Mouse (Mus musculus) forebrain, embryonic 16.5 days (tissue): ENCODE results near the gene Nr1d1. TPM values are rescaled to one million over a fixed set of nuclear protein-coding genes. Genes with fewer than 3 reads are reported as not detected.

Experiments used
- ATAC-seq: fragments of 200-750 bp; cut with Nextera tagmentation; 2 replicates; pipeline ENCODE4 v1.8.0; 2017; ENCODE audit warnings: mild to moderate bottlenecking, moderate library complexity
- H3K27ac ChIP-seq: fragments of 300-500 bp; sonication (generic); 2 replicates; pipeline ENCODE4 v1.5.1; 2014; ENCODE audit warnings: low read length, control low read depth
- H3K27me3 ChIP-seq: fragments of 300-500 bp; sonication (generic); replicated peaks from 2 replicates; pipeline ENCODE4 v1.6.1; 2014; ENCODE audit warnings: low read length; ENCODE audit not compliant: control insufficient read depth, insufficient read depth
- H3K36me3 ChIP-seq: fragments of 300-500 bp; sonication (generic); 2 replicates; pipeline ENCODE4 v1.6.1; 2014; ENCODE audit not compliant: control insufficient read depth, insufficient read depth
- H3K4me1 ChIP-seq: fragments of 300-500 bp; sonication (generic); replicated peaks from 2 replicates; pipeline ENCODE4 v1.6.1; 2014; ENCODE audit warnings: low read length; ENCODE audit not compliant: control insufficient read depth, insufficient read depth
- H3K4me2 ChIP-seq: fragments of 300-500 bp; sonication (generic); 2 replicates; pipeline ENCODE4 v1.6.1; 2014; ENCODE audit warnings: mild to moderate bottlenecking, low read length, control low read depth
- H3K4me3 ChIP-seq: fragments of 300-500 bp; sonication (generic); replicated peaks from 2 replicates; pipeline ENCODE4 v1.5.1; 2014; ENCODE audit warnings: mild to moderate bottlenecking, low read length, control low read depth
- H3K9ac ChIP-seq: fragments of 300-500 bp; sonication (generic); replicated peaks from 2 replicates; pipeline ENCODE4 v1.6.1; 2014; ENCODE audit warnings: low read depth, low read length, control low read depth
- H3K9me3 ChIP-seq: fragments of 300-500 bp; sonication (generic); 2 replicates; pipeline ENCODE4 v1.6.1; 2016; ENCODE audit warnings: low read length; ENCODE audit not compliant: control insufficient read depth
- WGBS: fragments of 180-500 bp; shearing (Covaris S2); extraction: QIAGEN DNeasy Blood & Tissue Kit; methylation state at CpG from one replicate; pipeline ENCODE4 v1.1.7; 2014; 5-methylcytosine and 5-hydroxymethylcytosine counted together
- polyA plus RNA-seq: library from polyadenylated mRNA; unstranded; fragments of >200 nt; fragmentation: Nextera tagmentation; extraction: Ambion mirVana; gene quantifications from 2 replicates; pipeline ENCODE4 v1.2.1, GENCODE M21; 2015

The Nr1d1 gene
- polyA plus RNA-seq, 1 experiment from 2014 or later, result 4.0 TPM

GRCm38 (mm10) chr11:98783236-98783696 lies 8.1 kb upstream of the Nr1d1 start:
- Histone ChIP-seq H3K9ac (peak overlapping the region; percentile 48), H3K9me3 (no peaks in the 10 kb centered on the region), H3K4me1 (peaks cover 53% of the 10 kb centered on the region), H3K4me3 (peak overlapping the region; percentile 9; the same call in 1 of the 2 replicates), H3K27me3 (no peaks in the 10 kb centered on the region), H3K36me3 (no peaks in the 10 kb centered on the region), H3K4me2 (peak overlapping the region; percentile 42), H3K27ac (peak overlapping the region; percentile 82)
- 2% methylated on average over 20 of the region's 20 CpGs for WGBS
- ATAC-seq, result peak; percentile 47

GRCm38 (mm10) chr11:98782651-98783235 lies 7.6 kb upstream of the Nr1d1 start:
- no peak overlapping the region; the same call in 1 of the 2 replicates for H3K4me3 ChIP-seq
- peak overlapping the region; percentile 82 for H3K27ac ChIP-seq
- no peaks in the 10 kb centered on the region for H3K36me3 ChIP-seq
- no peaks in the 10 kb centered on the region for H3K9me3 ChIP-seq
- H3K27me3 ChIP-seq, result no peaks in the 10 kb centered on the region
- H3K9ac ChIP-seq, result peak overlapping the region; percentile 48
- 7% methylated on average over 17 of the region's 17 CpGs for WGBS
- H3K4me2 ChIP-seq, result peak overlapping the region; percentile 42
- H3K4me1 ChIP-seq, result peaks cover 51% of the 10 kb centered on the region
- ATAC-seq, result no peak

GRCm38 (mm10) chr11:98781851-98782512 lies 6.8 kb upstream of the Nr1d1 start:
- Histone ChIP-seq H3K36me3 (no peaks in the 10 kb centered on the region), H3K27me3 (no peaks in the 10 kb centered on the region), H3K27ac (peak overlapping the region; percentile 87), H3K4me2 (no peak overlapping the region), H3K4me1 (peaks cover 50% of the 10 kb centered on the region), H3K4me3 (no peak overlapping the region), H3K9ac (0 out of 2 replicates have a peak overlapping the region, but pooled peaks have one; percentile 39), H3K9me3 (no peaks in the 10 kb centered on the region)
- WGBS, result 19% methylated on average over 12 of the region's 14 CpGs
- peak; percentile 51 for ATAC-seq

GRCm38 (mm10) chr11:98777888-98778287 lies 2.8 kb upstream of the Nr1d1 start:
- no peak overlapping the region for H3K4me2 ChIP-seq
- no peaks in the 10 kb centered on the region for H3K36me3 ChIP-seq
- ATAC-seq, result no peak
- no peak overlapping the region for H3K27ac ChIP-seq
- H3K9ac ChIP-seq, result no peak overlapping the region
- H3K9me3 ChIP-seq, result no peaks in the 10 kb centered on the region
- H3K27me3 ChIP-seq, result no peaks in the 10 kb centered on the region
- H3K4me3 ChIP-seq, result no peak overlapping the region
- H3K4me1 ChIP-seq, result peaks cover 58% of the 10 kb centered on the region

- Histone ChIP-seq H3K9ac (peak overlapping the region; percentile 19; the same call in 1 of the 2 replicates), H3K36me3 (no peaks in the 10 kb centered on the region), H3K27ac (peak overlapping the region; percentile 59; the same call in 1 of the 2 replicates), H3K4me2 (no peak overlapping the region), H3K27me3 (no peaks in the 10 kb centered on the region), H3K4me3 (no peak overlapping the region), H3K4me1 (peaks cover 55% of the 10 kb centered on the region), H3K9me3 (no peaks in the 10 kb centered on the region)
- WGBS, result 12% methylated on average over 9 of the region's 9 CpGs
- no peak for ATAC-seq
These were observed 1.9 kb upstream of the Nr1d1 start for GRCm38 (mm10) chr11:98776843-98777590.

- H3K9me3 ChIP-seq, result no peaks in the 10 kb centered on the region
- peaks cover 53% of the 10 kb centered on the region for H3K4me1 ChIP-seq
- 0 out of 2 replicates have a peak overlapping the region, but pooled peaks have one; percentile 6 for H3K27ac ChIP-seq
- no peak overlapping the region for H3K9ac ChIP-seq
- no peak overlapping the region for H3K4me3 ChIP-seq
- H3K4me2 ChIP-seq, result peak overlapping the region; percentile 95
- WGBS, result 53% methylated on average over 12 of the region's 12 CpGs
- no peak for ATAC-seq
- H3K27me3 ChIP-seq, result no peaks in the 10 kb centered on the region
- no peaks in the 10 kb centered on the region for H3K36me3 ChIP-seq
These were observed 1.1 kb upstream of the Nr1d1 start for GRCm38 (mm10) chr11:98776052-98776764.

- ATAC-seq, result peak; percentile 87
- H3K9me3 ChIP-seq, result no peaks in the 10 kb centered on the region
- 7% methylated on average over 15 of the region's 15 CpGs for WGBS
- H3K36me3 ChIP-seq, result no peaks in the 10 kb centered on the region
- peak overlapping the region; percentile 48 for H3K4me3 ChIP-seq
- no peaks in the 10 kb centered on the region for H3K27me3 ChIP-seq
- H3K4me1 ChIP-seq, result peaks cover 51% of the 10 kb centered on the region
- peak overlapping the region; percentile 52 for H3K9ac ChIP-seq
- peak overlapping the region; percentile 95 for H3K4me2 ChIP-seq
- peak overlapping the region; percentile 31; the same call in 1 of the 2 replicates for H3K27ac ChIP-seq
These were observed 367 bp upstream of the Nr1d1 start for GRCm38 (mm10) chr11:98775348-98776051.

GRCm38 (mm10) chr11:98773635-98774295 lies 1.4 kb downstream of the Nr1d1 start:
- H3K27me3 ChIP-seq, result no peaks in the 10 kb centered on the region
- peaks cover 4% of the 10 kb centered on the region; the same call in 1 of the 2 replicates for H3K36me3 ChIP-seq
- peak; percentile 76 for ATAC-seq
- no peaks in the 10 kb centered on the region for H3K9me3 ChIP-seq
- H3K4me2 ChIP-seq, result peak overlapping the region; percentile 95
- WGBS, result under 1% methylated on average over 31 of the region's 37 CpGs
- peak overlapping the region; percentile 48 for H3K4me3 ChIP-seq
- peak overlapping the region; percentile 52; the same call in 1 of the 2 replicates for H3K9ac ChIP-seq
- 0 out of 2 replicates have a peak overlapping the region, but pooled peaks have one; percentile 12 for H3K27ac ChIP-seq
- peaks cover 64% of the 10 kb centered on the region for H3K4me1 ChIP-seq
